Mouse (Mus musculus): ENCODE measurements at regions not wholly inside any gene's neighbourhood (a gene's known extent, or its start where the extent isn't known, plus 50 kb on each side); places are given as distances from the start of the nearest gene placed in this dataset.

GRCm38 (mm10) chr9:35360139-35361100, 60.5 kb upstream of the Cdon start:
- DNase-seq: peak; percentile 23

GRCm38 (mm10) chr9:35361432-35361831, 59.5 kb upstream of the Cdon start:
- DNase-seq: no peak

GRCm38 (mm10) chr9:35362276-35362675, 58.7 kb upstream of the Cdon start:
- DNase-seq: no peak

- DNase-seq: no peak
These were observed 57.8 kb upstream of the Cdon start for GRCm38 (mm10) chr9:35363079-35363478.

- peak; percentile 20 for DNase-seq
These were observed 57.0 kb upstream of the Cdon start for GRCm38 (mm10) chr9:35363936-35364335.

- DNase-seq: no peak
These were observed 55.0 kb upstream of the Cdon start for GRCm38 (mm10) chr9:35365975-35366374.

GRCm38 (mm10) chr9:35369063-35369462, 51.9 kb upstream of the Cdon start:
- DNase-seq: no peak

GRCm38 (mm10) chr9:35370031-35370430, 50.9 kb upstream of the Cdon start:
- no peak for DNase-seq

GRCm38 (mm10) chr9:35370895-35371294, 50.0 kb upstream of the Cdon start:
- no peak for DNase-seq
